10 mouse cellular contexts compared by ENCODE assay signal in genomic region chr19:46619001-46619400, GRCm38 (mm10). TPM values are rescaled to one million over a fixed set of nuclear protein-coding genes. Genes with fewer than 3 reads are reported as not detected.
DNase-seq lines count a peak whose midpoint lies in the region; ATAC-seq lines count a peak whose summit lies in the region.
"Had no signal": no experiment of that assay in that cellular context is flagged by ENCODE, and none has a peak within 500 bp of the region (broad histone marks: within the 10 kb centered on the region; RNA-seq: fewer than 3 reads in every experiment).

No protein-coding gene starts in this region.

- 29% methylated on average over 19 of the region's 19 CpGs for WGBS in heart, embryonic 13.5 days

- DNase-seq in adrenal gland, adult 2 months: peak; percentile 60
- DNase-seq in adrenal gland, postnatal 4 days (ENCODE audit: low spot score in 2 of 2): no peak
- DNase-seq in kidney, postnatal 4 days: peak; percentile 32 to 50
- DNase-seq in kidney, adult 8-10 months: no peak
- peak; percentile 16 for DNase-seq in T-cell, adult 2 months (ENCODE audit: low spot score)
- DNase-seq in gastrocnemius, postnatal 14 days: no peak
- DNase-seq: gastrocnemius, postnatal 25 days; left cerebral cortex, postnatal 4 days had no signal

- intact Hi-C loops in gastrocnemius, postnatal 14 days (cut with DNase I; ENCODE audit: low total_unique reads): no loop called here

- no peaks in the 10 kb centered on the region for H3K9me3 ChIP-seq in heart, embryonic 13.5 days

- H3K27ac ChIP-seq in heart, embryonic 13.5 days (replicated peaks): peak overlapping the region; percentile 98

- H3K4me1 ChIP-seq in heart, embryonic 13.5 days: peaks cover 94% of the 10 kb centered on the region

- no peak overlapping the region for H3K4me3 ChIP-seq in heart, embryonic 13.5 days

- peak overlapping the region; percentile 48 for H3K4me2 ChIP-seq in heart, embryonic 13.5 days

- no peak for ATAC-seq in heart, embryonic 13.5 days (ENCODE audit: extremely low read depth, insufficient number of reproducible peaks, low FRiP score, low TSS enrichment)
- no peak for ATAC-seq in megakaryocyte, adult 5-6 weeks (ENCODE audit: poor library complexity, severe bottlenecking)

- peaks cover 9% of the 10 kb centered on the region for H3K36me3 ChIP-seq in heart, embryonic 13.5 days

- H3K9ac ChIP-seq in heart, embryonic 13.5 days: peak overlapping the region; percentile 59

- H3K27me3 ChIP-seq in heart, embryonic 13.5 days (replicated peaks): no peaks in the 10 kb centered on the region

RNA-seq across cellular contexts. Expression of gene Wbp1l, which starts 20.1 kb away (rescaled TPM):
- total RNA-seq in adrenal gland, adult 2 months (2021): 100 to 1,000 TPM; 136 to 156 TPM
- polyA plus RNA-seq in adrenal gland, adult 2 months (2012; rRNA removed): 128 and 159 TPM in 2 replicates
- 100 to 1,000 TPM; 180 to 182 TPM for total RNA-seq in adrenal gland, postnatal 4 days (2021)
- 41.6 and 42.0 TPM in 2 replicates for polyA plus RNA-seq in heart, embryonic 13.5 days (2015; fragmentation: Nextera tagmentation; extraction: Ambion mirVana)
- 10 to 100 TPM; 30.4 to 38.5 TPM for total RNA-seq in gastrocnemius, postnatal 14 days (2021)
- 23.4 and 23.8 TPM in 2 replicates for total RNA-seq in megakaryocyte, adult 5-6 weeks (2015)
- total RNA-seq in megakaryocyte, adult 5-6 weeks (2017): 36.9 and 39.8 TPM in 2 replicates

RNA-seq across cellular contexts. Expression of gene Sfxn2, which starts 45.8 kb away (rescaled TPM):
- total RNA-seq in adrenal gland, adult 2 months (2021): 10 to 100 TPM in 1 of 2 experiments, 1 to 10 TPM in 1; 7.7 to 12.7 TPM
- polyA plus RNA-seq in adrenal gland, adult 2 months (2012; rRNA removed): 3.7 and 4.6 TPM in 2 replicates
- 10 to 100 TPM; 13.1 to 18.4 TPM for total RNA-seq in adrenal gland, postnatal 4 days (2021)
- 8.1 and 9.1 TPM in 2 replicates for polyA plus RNA-seq in heart, embryonic 13.5 days (2015; fragmentation: Nextera tagmentation; extraction: Ambion mirVana)
- 1 to 10 TPM; 2.8 to 3.4 TPM for total RNA-seq in gastrocnemius, postnatal 14 days (2021)
- total RNA-seq in megakaryocyte, adult 5-6 weeks (2015): 5.2 and 6.6 TPM in 2 replicates
- total RNA-seq in megakaryocyte, adult 5-6 weeks (2017): 7.7 and 9.6 TPM in 2 replicates

RNA-seq across cellular contexts. Expression of gene Arl3, which starts 46.0 kb away (rescaled TPM):
- 10 to 100 TPM; 51.6 to 75.1 TPM for total RNA-seq in adrenal gland, adult 2 months (2021)
- 11.7 and 12.2 TPM in 2 replicates for polyA plus RNA-seq in adrenal gland, adult 2 months (2012; rRNA removed)
- 10 to 100 TPM; 47.2 to 54.9 TPM for total RNA-seq in adrenal gland, postnatal 4 days (2021)
- 82.1 and 97.1 TPM in 2 replicates for polyA plus RNA-seq in heart, embryonic 13.5 days (2015; fragmentation: Nextera tagmentation; extraction: Ambion mirVana)
- total RNA-seq in gastrocnemius, postnatal 14 days (2021): 10 to 100 TPM; 47.1 to 56.5 TPM
- total RNA-seq in megakaryocyte, adult 5-6 weeks (2015): 13.5 and 15.7 TPM in 2 replicates
- total RNA-seq in megakaryocyte, adult 5-6 weeks (2017): 13.2 and 21.6 TPM in 2 replicates

RNA-seq across cellular contexts. Expression of gene Cyp17a1, which starts 54.0 kb away (rescaled TPM):
- total RNA-seq in adrenal gland, adult 2 months (2021): 1 to 10 TPM; 1.7 to 3.0 TPM
- polyA plus RNA-seq in adrenal gland, adult 2 months (2012; rRNA removed): 0.18 and 0.19 TPM in 2 replicates
- 1 to 10 TPM; 1.1 to 1.4 TPM for total RNA-seq in adrenal gland, postnatal 4 days (2021)
- 1.1 and 1.6 TPM in 2 replicates for polyA plus RNA-seq in heart, embryonic 13.5 days (2015; fragmentation: Nextera tagmentation; extraction: Ambion mirVana)
- total RNA-seq in gastrocnemius, postnatal 14 days (2021): not detected
- total RNA-seq in megakaryocyte, adult 5-6 weeks (2015): not detected in 2 replicates
- total RNA-seq in megakaryocyte, adult 5-6 weeks (2017): not detected in 2 replicates
- total RNA-seq: gastrocnemius, postnatal 25 days had no signal

Comparison
In these comparisons a context has a peak if more than half of its experiments do, and no peak if none do; other contexts are left out.
1. DNase-seq: peak in adrenal gland, adult 2 months (single experiment), kidney, postnatal 4 days (2 of 2) and T-cell, adult 2 months (single experiment); none in adrenal gland, postnatal 4 days (0 of 2), kidney, adult 8-10 months (0 of 2) and gastrocnemius, postnatal 14 days (single experiment).